Mouse (Mus musculus) myocyte (in vitro differentiated cells): Measurements from ENCODE around the gene Grm1. TPM values are rescaled to one million over a fixed set of nuclear protein-coding genes. Genes with fewer than 3 reads are reported as not detected.

Source experiments
- H3K27me3 ChIP-seq: one replicate; pipeline ENCODE4 v1.6.1; 2011; ENCODE audit not compliant: control insufficient read depth, insufficient read depth, insufficient read length
- H3K36me3 ChIP-seq: one replicate; pipeline ENCODE4 v1.6.1; 2011; ENCODE audit not compliant: control insufficient read depth, insufficient read depth
- H3K4me2 ChIP-seq: one replicate; pipeline ENCODE4 v1.6.1; 2011; ENCODE audit warnings: low read depth, control low read depth
- H3K4me3 ChIP-seq: one replicate; pipeline ENCODE4 v1.5.1; 2011; ENCODE audit warnings: mild to moderate bottlenecking, control low read depth, moderate library complexity
- H3K79me2 ChIP-seq: one replicate; pipeline ENCODE4 v1.6.1; 2011; ENCODE audit not compliant: control insufficient read depth, insufficient read depth
- H3ac ChIP-seq: one replicate; pipeline ENCODE4 v1.6.1; 2011; ENCODE audit not compliant: control insufficient read depth, insufficient read length
- CEBPB ChIP-seq: IDR thresholded peaks from 2 replicates; pipeline ENCODE4 v1.6.1; 2011; ENCODE audit warnings: mild to moderate bottlenecking, moderate library complexity; ENCODE audit not compliant: poor library complexity, insufficient read depth, severe bottlenecking
- E2F4 ChIP-seq: IDR thresholded peaks from one replicate; pipeline ENCODE4 v1.6.1; 2011; ENCODE audit warnings: mild to moderate bottlenecking, control low read depth, moderate library complexity; ENCODE audit not compliant: insufficient read depth
- MAX ChIP-seq: IDR thresholded peaks from one replicate; pipeline ENCODE4 v1.6.1; 2011; ENCODE audit warnings: low read depth, mild to moderate bottlenecking, control low read depth
- MYOD1 ChIP-seq, 3 experiments: IDR thresholded peaks; one replicate each; pipeline ENCODE4 v1.6.1; 2011; ENCODE audit warnings: control low read depth in 2 of 3, low read depth in 2 of 3, mild to moderate bottlenecking in 2 of 3, moderate library complexity in 1 of 3; ENCODE audit not compliant: insufficient read length in 2 of 3, control insufficient read depth in 1 of 3
- MYOG ChIP-seq, 3 experiments: IDR thresholded peaks; one replicate each; pipeline ENCODE4 v1.6.1; 2011; ENCODE audit warnings: control low read depth in 2 of 3, low read depth in 2 of 3, mild to moderate bottlenecking in 2 of 3; ENCODE audit not compliant: insufficient read length in 2 of 3, control insufficient read depth in 1 of 3, insufficient read depth in 1 of 3
- POLR2A ChIP-seq: IDR thresholded peaks from one replicate; pipeline ENCODE4 v1.6.1; 2011; ENCODE audit warnings: low read depth, mild to moderate bottlenecking, control low read depth, moderate library complexity; ENCODE audit not compliant: insufficient read length
- POLR2AphosphoS2 ChIP-seq: IDR thresholded peaks from one replicate; pipeline ENCODE4 v1.6.1; 2011; ENCODE audit warnings: low read depth, control low read depth; ENCODE audit not compliant: insufficient read length
- REST ChIP-seq: IDR thresholded peaks from one replicate; pipeline ENCODE4 v1.6.1; 2011; ENCODE audit warnings: mild to moderate bottlenecking, control low read depth, moderate library complexity; ENCODE audit not compliant: insufficient read depth, insufficient read length
- SRF ChIP-seq: IDR thresholded peaks from one replicate; pipeline ENCODE4 v1.6.1; 2011; ENCODE audit warnings: low read depth; ENCODE audit not compliant: control insufficient read depth, insufficient read length
- TCF12 ChIP-seq: IDR thresholded peaks from one replicate; pipeline ENCODE4 v1.6.1; 2011; ENCODE audit warnings: mild to moderate bottlenecking, control low read depth; ENCODE audit not compliant: poor library complexity, insufficient read depth, severe bottlenecking
- TCF3 ChIP-seq: IDR thresholded peaks from one replicate; pipeline ENCODE4 v1.6.1; 2011; ENCODE audit warnings: low read depth, control low read depth; ENCODE audit not compliant: insufficient read length
- USF1 ChIP-seq: IDR thresholded peaks from one replicate; pipeline ENCODE4 v1.6.1; 2011; ENCODE audit warnings: low read depth, mild to moderate bottlenecking, control low read depth, moderate library complexity
- polyA plus RNA-seq: library from polyadenylated mRNA; unstranded; fragments of >200 nt; fragmentation: generic; extraction: Trizol; gene quantifications from one replicate; pipeline ENCODE4 v1.2.1, GENCODE M21; 2012; ENCODE audit warnings: missing spikeins

Grm1 gene
- polyA plus RNA-seq, 1 experiment, result 0.01 TPM

DNA sequence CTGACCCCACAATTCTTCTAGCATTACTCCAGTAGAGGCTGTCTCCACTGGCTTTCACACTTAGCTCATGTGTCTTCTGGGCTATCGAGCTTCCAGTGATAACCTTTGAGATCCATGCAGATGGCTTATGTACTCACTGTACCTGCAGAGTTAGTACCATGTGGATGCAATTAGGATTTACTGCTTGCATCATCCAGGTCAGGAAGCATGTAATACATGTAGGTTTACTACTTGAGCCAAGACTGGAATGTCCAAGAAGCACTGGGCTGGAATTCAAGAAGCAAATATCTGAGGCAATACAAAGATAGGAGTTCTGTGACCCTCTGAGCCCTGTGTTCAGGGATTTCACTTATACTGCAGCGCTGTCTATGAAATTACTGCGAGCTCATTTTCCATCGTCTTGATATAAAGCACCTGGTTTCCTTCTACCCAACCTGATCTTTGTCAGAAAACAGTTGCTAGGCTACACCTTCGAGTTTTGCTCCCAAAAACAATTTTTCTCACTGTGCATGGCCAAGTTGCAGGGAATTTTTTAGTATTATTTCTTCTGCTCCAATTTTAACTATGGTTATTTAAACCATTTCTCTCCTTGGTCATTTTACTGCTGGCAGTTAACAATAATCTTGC is 237.0 kb downstream of the Grm1 start:
- TF ChIP-seq USF1, result no peak
- TF ChIP-seq REST, result no peak
- TF ChIP-seq E2F4, result no peak
- TF ChIP-seq MAX, result no peak
- TF ChIP-seq CEBPB, result no peak
- Histone ChIP-seq H3K4me2 (no peak overlapping the region), H3K27me3 (no peaks in the 10 kb centered on the region), H3ac (no peak overlapping the region), H3K79me2 (no peaks in the 10 kb centered on the region), H3K36me3 (no peaks in the 10 kb centered on the region), H3K4me3 (no peak overlapping the region)

DNA sequence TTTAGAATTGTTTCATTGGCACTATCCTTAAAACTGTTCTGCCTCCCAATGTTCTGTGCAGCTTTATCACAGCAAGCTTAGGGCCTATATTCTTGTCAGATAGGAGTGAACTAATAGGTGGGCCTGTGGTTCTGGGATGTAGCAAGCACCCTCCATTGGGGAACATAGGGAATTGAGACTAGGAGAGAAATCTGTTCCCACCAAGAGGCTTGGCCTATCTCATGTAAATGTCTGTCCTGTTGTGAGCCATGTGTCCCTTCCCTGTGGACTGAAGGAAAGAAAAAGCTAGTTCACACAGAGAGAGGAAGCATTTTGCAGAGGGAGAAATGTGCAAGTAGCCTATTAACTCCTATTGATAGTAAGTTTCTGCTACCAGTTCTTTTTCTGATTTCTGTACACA is 246.8 kb downstream of the Grm1 start:
- Histone ChIP-seq H3K27me3 (no peaks in the 10 kb centered on the region), H3K4me2 (no peak overlapping the region), H3K79me2 (no peaks in the 10 kb centered on the region), H3ac (no peak overlapping the region), H3K36me3 (no peaks in the 10 kb centered on the region), H3K4me3 (no peak overlapping the region)
- no peak for TF ChIP-seq REST
- no peak for TF ChIP-seq MYOD1 (IDR thresholded peaks at IDR 0.05; ENCODE audit: control insufficient read depth in 1 of 3, insufficient read length in 2 of 3, low read depth in 2 of 3)
- TF ChIP-seq CEBPB, result no peak
- TF ChIP-seq MYOG (IDR thresholded peaks at IDR 0.05; ENCODE audit: control insufficient read depth in 1 of 3, insufficient read depth in 1 of 3, insufficient read length in 2 of 3, low read depth in 2 of 3), result no peak
- TF ChIP-seq POLR2AphosphoS2, result no peak
- TF ChIP-seq TCF3, result no peak
- TF ChIP-seq MAX, result no peak
- TF ChIP-seq E2F4, result no peak
- TF ChIP-seq USF1, result no peak
- no peak for TF ChIP-seq TCF12
- no peak for TF ChIP-seq SRF
- TF ChIP-seq POLR2A, result no peak

DNA sequence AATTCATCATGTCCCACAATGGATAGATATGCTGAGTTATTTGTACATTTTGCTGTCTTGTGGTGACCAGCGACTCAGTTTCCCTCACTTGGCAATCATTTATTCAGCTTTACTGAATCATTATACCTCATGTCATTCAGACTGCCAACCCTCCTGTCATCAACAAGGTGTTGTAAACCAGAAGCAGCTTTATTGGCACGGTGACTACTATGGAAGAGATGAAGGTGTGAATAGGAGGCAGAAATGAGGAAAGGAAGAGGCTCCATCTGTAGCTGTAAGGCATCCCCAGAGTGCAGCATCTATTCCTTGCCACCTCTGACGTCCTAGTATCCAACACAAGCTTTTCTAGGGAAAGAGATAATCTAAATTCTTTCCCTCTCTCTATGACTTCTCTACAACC is 247.3 kb downstream of the Grm1 start:
- H3K4me3 ChIP-seq, result no peak overlapping the region
- H3K79me2 ChIP-seq, result no peaks in the 10 kb centered on the region
- TF ChIP-seq MAX (no peak), TCF12 (no peak), REST (no peak), POLR2AphosphoS2 (no peak), SRF (no peak), TCF3 (no peak), CEBPB (no peak), POLR2A (no peak), MYOG (IDR thresholded peaks at IDR 0.05; ENCODE audit: control insufficient read depth in 1 of 3, insufficient read depth in 1 of 3, insufficient read length in 2 of 3, low read depth in 2 of 3) (no peak), MYOD1 (IDR thresholded peaks at IDR 0.05; ENCODE audit: control insufficient read depth in 1 of 3, insufficient read length in 2 of 3, low read depth in 2 of 3) (no peak), USF1 (no peak), E2F4 (no peak)
- H3K27me3 ChIP-seq, result no peaks in the 10 kb centered on the region
- no peak overlapping the region for H3ac ChIP-seq
- H3K4me2 ChIP-seq, result no peak overlapping the region
- no peaks in the 10 kb centered on the region for H3K36me3 ChIP-seq

DNA sequence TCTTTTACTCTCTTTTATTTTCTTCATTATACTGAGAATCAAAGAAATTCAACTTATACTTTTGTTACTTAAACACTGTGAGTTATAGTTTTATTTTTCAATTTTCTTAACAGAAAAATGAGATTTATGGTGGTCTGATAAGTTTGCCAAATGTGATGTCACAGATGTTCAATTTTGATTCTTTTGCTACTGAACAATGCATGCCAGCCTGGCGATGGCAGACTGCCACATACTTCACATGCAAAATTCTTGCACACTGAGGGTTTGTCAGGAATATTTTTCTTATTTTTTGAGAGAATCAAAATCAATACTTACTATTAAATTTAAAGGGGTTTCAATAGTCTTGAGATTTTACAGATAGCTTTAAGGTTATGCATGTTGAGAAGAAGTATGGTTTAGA is 251.0 kb downstream of the Grm1 start:
- Histone ChIP-seq H3K79me2 (no peaks in the 10 kb centered on the region), H3K4me3 (no peak overlapping the region), H3ac (no peak overlapping the region), H3K4me2 (no peak overlapping the region), H3K27me3 (no peaks in the 10 kb centered on the region), H3K36me3 (no peaks in the 10 kb centered on the region)
- TF ChIP-seq POLR2AphosphoS2 (no peak), USF1 (no peak), MYOG (IDR thresholded peaks at IDR 0.05; ENCODE audit: control insufficient read depth in 1 of 3, insufficient read depth in 1 of 3, insufficient read length in 2 of 3, low read depth in 2 of 3) (no peak), REST (no peak), CEBPB (no peak), POLR2A (no peak), E2F4 (no peak), TCF3 (no peak), MAX (no peak), SRF (no peak), TCF12 (no peak), MYOD1 (IDR thresholded peaks at IDR 0.05; ENCODE audit: control insufficient read depth in 1 of 3, insufficient read length in 2 of 3, low read depth in 2 of 3) (no peak)

DNA sequence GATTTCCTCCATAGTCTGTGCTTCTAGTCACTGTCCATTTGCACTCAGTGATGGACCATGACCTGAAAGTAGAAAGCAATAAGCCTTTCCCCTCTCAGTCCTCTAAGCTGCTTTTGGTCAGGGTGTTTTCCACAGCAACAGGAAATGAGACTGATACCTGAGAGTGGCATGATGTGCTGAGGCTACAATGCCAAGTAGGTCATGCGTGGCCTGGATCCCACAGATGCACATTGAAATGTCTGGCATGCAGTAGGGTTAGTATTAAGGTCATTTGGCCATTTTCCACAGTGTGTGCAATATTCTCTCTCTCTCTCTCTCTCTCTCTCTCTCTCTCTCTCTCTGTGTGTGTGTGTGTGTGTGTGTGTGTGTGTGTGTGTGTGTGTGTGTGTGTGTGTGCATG is 254.8 kb downstream of the Grm1 start:
- Histone ChIP-seq H3ac (no peak overlapping the region), H3K27me3 (no peaks in the 10 kb centered on the region), H3K36me3 (no peaks in the 10 kb centered on the region), H3K4me2 (no peak overlapping the region), H3K4me3 (no peak overlapping the region), H3K79me2 (no peaks in the 10 kb centered on the region)
- TF ChIP-seq REST, result no peak
